Mouse (Mus musculus): ENCODE data around the gene Gm49383.
"Not testable (repeated sequence)": the region's sequence is repeated elsewhere in the genome, so short reads cannot be mapped to it uniquely, and the experiment has no call there.

The Gm49383 gene

GRCm38 (mm10) chr12:69198985-69199384, 2.1 kb upstream of the Gm49383 start:
- DNase-seq (ENCODE audit: low spot score) = no peak

GRCm38 (mm10) chr12:69198164-69198535, 1.2 kb upstream of the Gm49383 start, which contains the start of gene Dnaaf2:
Dnaaf2 (minus strand) TSS chr12:69198429.
- DNase-seq (ENCODE audit: low spot score) = peak; percentile 46

- DNase-seq (ENCODE audit: low spot score) = peak; percentile 50
Measured at GRCm38 (mm10) chr12:69197378-69198163, 667 bp upstream of the Gm49383 start.

- DNase-seq (ENCODE audit: low spot score) = no peak
Measured at GRCm38 (mm10) chr12:69192637-69193036, 4.3 kb downstream of the Gm49383 start.

- no peak for DNase-seq (ENCODE audit: low spot score)
Measured at GRCm38 (mm10) chr12:69191396-69191795, 5.5 kb downstream of the Gm49383 start.

- no peak for DNase-seq (ENCODE audit: low spot score)
Measured at GRCm38 (mm10) chr12:69190522-69190921, 6.4 kb downstream of the Gm49383 start.

- DNase-seq (ENCODE audit: low spot score) = no peak
Measured at GRCm38 (mm10) chr12:69190074-69190473, 6.8 kb downstream of the Gm49383 start.

- no peak for DNase-seq (ENCODE audit: low spot score)
Measured at GRCm38 (mm10) chr12:69186811-69187471, 10.0 kb downstream of the Gm49383 start.

- no peak for DNase-seq (ENCODE audit: low spot score)
Measured at GRCm38 (mm10) chr12:69185371-69185770, 11.5 kb downstream of the Gm49383 start.

GRCm38 (mm10) chr12:69184342-69185295, 12.3 kb downstream of the Gm49383 start:
- DNase-seq (ENCODE audit: low spot score) = peak; percentile 56

GRCm38 (mm10) chr12:69183583-69184308, 13.2 kb downstream of the Gm49383 start, which contains the start of the genes Rpl36al and Mgat2:
Rpl36al (minus strand) TSS chr12:69184083.
Mgat2 (plus strand) TSS chr12:69184157.
- peak; percentile 98 for DNase-seq (ENCODE audit: low spot score)

GRCm38 (mm10) chr12:69181800-69182199, 15.1 kb downstream of the Gm49383 start:
- no peak for DNase-seq (ENCODE audit: low spot score)

- no peak for DNase-seq (ENCODE audit: low spot score)
Measured at GRCm38 (mm10) chr12:69179371-69179770, 17.5 kb downstream of the Gm49383 start.

GRCm38 (mm10) chr12:69177526-69177925, 19.4 kb downstream of the Gm49383 start:
- DNase-seq (ENCODE audit: low spot score) = no peak

GRCm38 (mm10) chr12:69175975-69176374, 20.9 kb downstream of the Gm49383 start:
- DNase-seq (ENCODE audit: low spot score) = no peak

GRCm38 (mm10) chr12:69171307-69171706, 25.6 kb downstream of the Gm49383 start:
- DNase-seq (ENCODE audit: low spot score) = no peak

- DNase-seq (ENCODE audit: low spot score) = peak; percentile 81
Measured at GRCm38 (mm10) chr12:69168461-69169106, 28.3 kb downstream of the Gm49383 start, which contains the start of gene Lrr1. Lrr1 (plus strand) TSS chr12:69168814.

GRCm38 (mm10) chr12:69167656-69168460, 29.0 kb downstream of the Gm49383 start:
- DNase-seq (ENCODE audit: low spot score) = no peak

- not testable (repeated sequence) for DNase-seq (ENCODE audit: low spot score)
Measured at GRCm38 (mm10) chr12:69166861-69167581, 29.9 kb downstream of the Gm49383 start.

Measured in urinary bladder, postnatal 25 days (tissue).